17 mouse cellular contexts compared by ENCODE assay signal in the genomic region with DNA sequence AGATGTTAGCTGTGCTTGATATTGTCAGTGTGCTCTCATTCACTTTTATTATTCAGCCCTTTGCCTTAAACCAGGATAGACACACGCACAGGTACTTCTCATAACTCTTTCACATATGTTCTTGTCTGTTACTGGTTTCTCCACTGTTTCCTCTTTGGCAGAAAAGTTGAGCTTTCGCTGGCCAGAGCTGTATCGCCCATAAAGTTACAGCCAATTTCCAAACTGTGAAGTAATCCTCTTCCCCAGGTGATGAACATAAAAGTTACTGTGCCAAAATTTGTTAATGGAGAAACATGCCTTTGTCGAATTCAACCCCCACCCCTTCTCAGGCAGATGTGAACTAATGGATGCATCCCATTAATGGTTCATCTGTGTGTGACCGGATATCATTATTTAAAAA.
DNase-seq lines count a peak whose midpoint lies in the region; ATAC-seq lines count a peak whose summit lies in the region.
"Had no signal": no experiment of that assay in that cellular context is flagged by ENCODE, and none has a peak within 500 bp of the region (broad histone marks: within the 10 kb centered on the region; RNA-seq: fewer than 3 reads in every experiment).

No protein-coding gene starts in this region.

- no peaks in the 10 kb centered on the region for H3K27me3 ChIP-seq in forebrain, embryonic 10.5 days (ENCODE audit: poor library complexity, severe bottlenecking)
- H3K27me3 ChIP-seq: CH12.LX, Patski had no signal

- no peak overlapping the region for H3K27ac ChIP-seq in forebrain, embryonic 10.5 days

- no peak for ATAC-seq in erythroid progenitor cell, adult 5-6 weeks (replicated peaks; ENCODE audit: low FRiP score, poor library complexity, severe bottlenecking)
- ATAC-seq: Patski had no signal

- H3K4me1 ChIP-seq in forebrain, embryonic 10.5 days: no peaks in the 10 kb centered on the region

- WGBS in forebrain, embryonic 10.5 days: 95% methylated on average over 5 of the region's 5 CpGs

- H3K36me3 ChIP-seq in forebrain, embryonic 10.5 days (replicated peaks): peaks cover 41% of the 10 kb centered on the region

- peak; percentile 74 for DNase-seq in fat pad, adult 2 months (ENCODE audit: extremely low read depth, low read depth, low spot score)
- DNase-seq in gonadal fat pad, adult 2 months (ENCODE audit: low read depth): peak; percentile 65
- DNase-seq in forebrain, embryonic 10.5 days (ENCODE audit: extremely low spot score, low spot score): no peak
- DNase-seq: adrenal gland, adult 2 months; adrenal gland, adult 8-10 months; adrenal gland, postnatal 10 days; adrenal gland, postnatal 14 days; adrenal gland, postnatal 25 days; adrenal gland, postnatal 36 days; B cell, adult 2 months; cerebellum, adult 11 months; cerebellum, adult 11-12 months; cerebellum, adult 18-20 months had no signal

- H3K9me3 ChIP-seq in forebrain, embryonic 10.5 days: no peaks in the 10 kb centered on the region
- H3K9me3 ChIP-seq: G1E had no signal

- H3K4me3 ChIP-seq in forebrain, embryonic 10.5 days: no peak overlapping the region
